Mouse (Mus musculus): Measurements from ENCODE around the gene Phrf1.

GRCm38 (mm10) chr7:141222126-141222467, 6.5 kb upstream of the Phrf1 start:
- TF ChIP-seq POLR2A (IDR thresholded peaks at IDR 0.05; ENCODE audit: insufficient read depth, low read depth, low read length) (no peak), CTCF (IDR thresholded peaks at IDR 0.05) (no peak), EP300 (IDR thresholded peaks at IDR 0.05; ENCODE audit: insufficient read depth, low read depth, low read length) (no peak)
